Mouse (Mus musculus): ENCODE measurements around the gene Acot7. TPM values are rescaled to one million over a fixed set of nuclear protein-coding genes. Genes with fewer than 3 reads are reported as not detected.
A peak's percentile ranks its signal among the peaks of the same experiment; 100 is the strongest.

Acot7 gene
- polyA plus RNA-seq, 1 experiment = 167 TPM

DNA sequence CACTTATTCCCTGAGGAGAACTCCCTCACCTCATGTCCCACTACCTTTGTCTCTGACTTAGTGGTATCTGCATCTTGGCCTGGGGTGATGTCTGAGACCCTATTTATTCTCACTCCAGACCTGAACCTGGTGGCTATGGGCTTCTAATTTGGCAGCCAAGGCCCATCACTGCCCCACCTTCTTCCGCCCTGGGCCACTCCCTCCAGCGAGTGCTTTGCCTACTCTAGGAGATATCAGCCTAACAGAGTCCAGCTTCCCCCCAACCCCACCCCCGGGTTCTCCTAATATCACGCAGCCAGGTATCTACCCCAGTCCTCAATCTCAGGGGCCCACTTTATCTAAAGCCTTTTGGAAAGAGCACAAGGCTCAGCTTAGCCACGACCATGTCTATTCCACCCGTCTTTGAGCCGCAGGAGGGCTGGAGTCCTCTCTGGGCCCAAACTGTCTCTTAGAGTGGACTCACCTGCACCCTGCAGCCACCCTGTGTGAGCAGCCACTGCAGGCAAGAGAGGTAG lies 26.4 kb upstream of the Acot7 start:
- Histone ChIP-seq H3K36me3 (ENCODE audit: control insufficient read depth, insufficient read depth) (no peaks in the 10 kb centered on the region), H3K4me2 (ENCODE audit: low read depth) (no peak overlapping the region), H3ac (ENCODE audit: control insufficient read depth, insufficient read length) (no peak overlapping the region), H3K27me3 (ENCODE audit: control insufficient read depth, insufficient read depth, insufficient read length) (peaks cover 61% of the 10 kb centered on the region), H3K4me3 (no peak overlapping the region), H3K79me2 (ENCODE audit: control insufficient read depth, insufficient read depth) (no peaks in the 10 kb centered on the region)
- no peak for TF ChIP-seq MYOG (IDR thresholded peaks at IDR 0.05; ENCODE audit: control insufficient read depth in 1 of 3, insufficient read depth in 1 of 3, insufficient read length in 2 of 3, low read depth in 2 of 3)
- no peak for TF ChIP-seq POLR2AphosphoS2 (IDR thresholded peaks at IDR 0.05; ENCODE audit: insufficient read length, low read depth)
- no peak for TF ChIP-seq MYOD1 (IDR thresholded peaks at IDR 0.05; ENCODE audit: control insufficient read depth in 1 of 3, insufficient read length in 2 of 3, low read depth in 2 of 3)
- no peak for TF ChIP-seq SRF (IDR thresholded peaks at IDR 0.05; ENCODE audit: control insufficient read depth, insufficient read length, low read depth)
- no peak for TF ChIP-seq USF1 (IDR thresholded peaks at IDR 0.05; ENCODE audit: low read depth)
- no peak for TF ChIP-seq TCF12 (IDR thresholded peaks at IDR 0.05; ENCODE audit: insufficient read depth, poor library complexity, severe bottlenecking)
- no peak for TF ChIP-seq E2F4 (IDR thresholded peaks at IDR 0.05; ENCODE audit: insufficient read depth)
- TF ChIP-seq CEBPB (IDR thresholded peaks at IDR 0.05; ENCODE audit: insufficient read depth, poor library complexity, severe bottlenecking) = no peak
- no peak for TF ChIP-seq POLR2A (IDR thresholded peaks at IDR 0.05; ENCODE audit: insufficient read length, low read depth)
- TF ChIP-seq MAX (IDR thresholded peaks at IDR 0.05; ENCODE audit: low read depth) = no peak
- TF ChIP-seq TCF3 (IDR thresholded peaks at IDR 0.05; ENCODE audit: insufficient read length, low read depth) = no peak
- no peak for TF ChIP-seq REST (IDR thresholded peaks at IDR 0.05; ENCODE audit: insufficient read depth, insufficient read length)

DNA sequence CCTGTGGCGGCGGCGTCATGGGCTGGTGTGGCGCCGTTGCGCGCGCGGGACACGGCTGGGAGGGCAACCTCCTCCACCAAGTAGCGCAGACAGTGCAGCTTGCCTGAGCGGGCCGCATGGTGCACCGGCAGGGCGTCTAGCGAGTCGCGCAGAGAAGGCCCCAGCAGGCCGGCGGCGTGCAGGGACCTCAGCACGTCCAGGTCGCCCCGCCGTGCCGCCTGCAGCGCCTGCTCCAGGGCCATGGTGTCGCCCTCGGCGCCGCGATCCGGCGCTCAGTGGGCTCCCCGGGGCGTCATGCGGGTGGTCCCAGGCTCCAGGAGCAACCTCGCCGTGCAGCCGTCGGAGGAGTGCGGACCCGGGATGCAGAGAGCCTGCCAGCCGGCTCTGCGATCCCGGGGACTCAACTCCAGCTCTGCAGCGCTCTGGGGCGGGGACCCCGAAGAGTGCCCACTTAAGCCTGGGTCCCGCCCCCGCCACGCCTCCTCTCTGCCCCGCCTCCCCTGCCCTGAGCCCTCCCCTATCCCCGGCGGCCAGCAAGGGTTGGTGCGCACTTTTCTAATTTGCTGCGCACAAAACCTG lies 25.9 kb upstream of the Acot7 start, which contains the start of gene Espn:
Espn (minus strand) TSS at position 406 of the 579 bp plus-strand sequence.
- H3ac ChIP-seq (ENCODE audit: control insufficient read depth, insufficient read length) = no peak within 1 kb of the TSS
- H3K36me3 ChIP-seq (ENCODE audit: control insufficient read depth, insufficient read depth) = no peaks in the 10 kb centered on the region
- H3K4me2 ChIP-seq (ENCODE audit: low read depth) = no peak within 1 kb of the TSS
- TF ChIP-seq MYOD1 (IDR thresholded peaks at IDR 0.05; ENCODE audit: control insufficient read depth in 1 of 3, insufficient read length in 2 of 3, low read depth in 2 of 3) = no peak
- TF ChIP-seq TCF3 (IDR thresholded peaks at IDR 0.05; ENCODE audit: insufficient read length, low read depth) = no peak
- peak in 1 of 3 experiments; percentile 2 for TF ChIP-seq MYOG (IDR thresholded peaks at IDR 0.05; ENCODE audit: control insufficient read depth in 1 of 3, insufficient read depth in 1 of 3, insufficient read length in 2 of 3, low read depth in 2 of 3)
- TF ChIP-seq POLR2A (IDR thresholded peaks at IDR 0.05; ENCODE audit: insufficient read length, low read depth) = no peak
- TF ChIP-seq SRF (IDR thresholded peaks at IDR 0.05; ENCODE audit: control insufficient read depth, insufficient read length, low read depth) = no peak
- TF ChIP-seq REST (IDR thresholded peaks at IDR 0.05; ENCODE audit: insufficient read depth, insufficient read length) = no peak
- TF ChIP-seq POLR2AphosphoS2 (IDR thresholded peaks at IDR 0.05; ENCODE audit: insufficient read length, low read depth) = no peak
- no peak for TF ChIP-seq MAX (IDR thresholded peaks at IDR 0.05; ENCODE audit: low read depth)
- H3K4me3 ChIP-seq = no peak within 1 kb of the TSS
- no peaks in the 10 kb centered on the region for H3K79me2 ChIP-seq (ENCODE audit: control insufficient read depth, insufficient read depth)
- H3K27me3 ChIP-seq (ENCODE audit: control insufficient read depth, insufficient read depth, insufficient read length) = peaks cover 55% of the 10 kb centered on the region

DNA sequence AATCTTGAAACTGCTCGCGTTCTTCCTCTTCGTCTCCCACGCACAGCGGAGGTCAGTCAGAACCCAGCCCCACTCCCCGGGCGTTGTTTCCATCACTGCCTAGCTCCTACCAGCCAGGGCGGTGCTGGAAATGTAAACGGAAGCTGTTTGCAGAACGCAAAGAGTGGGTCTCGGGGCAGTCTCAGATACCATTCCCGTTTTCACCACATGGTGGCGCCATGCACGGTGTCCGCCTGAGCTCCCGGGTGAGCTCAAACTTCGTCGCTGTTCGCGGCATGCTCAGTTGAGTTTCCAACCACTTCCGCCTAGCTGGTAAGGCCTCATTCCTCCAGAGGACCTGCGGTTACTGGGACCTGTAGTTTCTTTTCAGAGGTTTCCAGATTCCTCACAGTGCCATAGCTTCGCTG lies 24.2 kb upstream of the Acot7 start:
- no peak for TF ChIP-seq MAX (IDR thresholded peaks at IDR 0.05; ENCODE audit: low read depth)
- no peak for TF ChIP-seq USF1 (IDR thresholded peaks at IDR 0.05; ENCODE audit: low read depth)
- TF ChIP-seq POLR2AphosphoS2 (IDR thresholded peaks at IDR 0.05; ENCODE audit: insufficient read length, low read depth) = no peak
- TF ChIP-seq MYOG (IDR thresholded peaks at IDR 0.05; ENCODE audit: control insufficient read depth in 1 of 3, insufficient read depth in 1 of 3, insufficient read length in 2 of 3, low read depth in 2 of 3) = no peak
- TF ChIP-seq REST (IDR thresholded peaks at IDR 0.05; ENCODE audit: insufficient read depth, insufficient read length) = no peak
- no peak for TF ChIP-seq TCF3 (IDR thresholded peaks at IDR 0.05; ENCODE audit: insufficient read length, low read depth)
- TF ChIP-seq E2F4 (IDR thresholded peaks at IDR 0.05; ENCODE audit: insufficient read depth) = no peak
- TF ChIP-seq MYOD1 (IDR thresholded peaks at IDR 0.05; ENCODE audit: control insufficient read depth in 1 of 3, insufficient read length in 2 of 3, low read depth in 2 of 3) = no peak
- no peak for TF ChIP-seq TCF12 (IDR thresholded peaks at IDR 0.05; ENCODE audit: insufficient read depth, poor library complexity, severe bottlenecking)
- TF ChIP-seq CEBPB (IDR thresholded peaks at IDR 0.05; ENCODE audit: insufficient read depth, poor library complexity, severe bottlenecking) = no peak
- no peak for TF ChIP-seq POLR2A (IDR thresholded peaks at IDR 0.05; ENCODE audit: insufficient read length, low read depth)
- no peak for TF ChIP-seq SRF (IDR thresholded peaks at IDR 0.05; ENCODE audit: control insufficient read depth, insufficient read length, low read depth)
- Histone ChIP-seq H3K36me3 (ENCODE audit: control insufficient read depth, insufficient read depth) (no peaks in the 10 kb centered on the region), H3K79me2 (ENCODE audit: control insufficient read depth, insufficient read depth) (no peaks in the 10 kb centered on the region), H3K4me2 (ENCODE audit: low read depth) (peak overlapping the region; percentile 40), H3K4me3 (no peak overlapping the region), H3ac (ENCODE audit: control insufficient read depth, insufficient read length) (no peak overlapping the region), H3K27me3 (ENCODE audit: control insufficient read depth, insufficient read depth, insufficient read length) (peaks cover 54% of the 10 kb centered on the region)

DNA sequence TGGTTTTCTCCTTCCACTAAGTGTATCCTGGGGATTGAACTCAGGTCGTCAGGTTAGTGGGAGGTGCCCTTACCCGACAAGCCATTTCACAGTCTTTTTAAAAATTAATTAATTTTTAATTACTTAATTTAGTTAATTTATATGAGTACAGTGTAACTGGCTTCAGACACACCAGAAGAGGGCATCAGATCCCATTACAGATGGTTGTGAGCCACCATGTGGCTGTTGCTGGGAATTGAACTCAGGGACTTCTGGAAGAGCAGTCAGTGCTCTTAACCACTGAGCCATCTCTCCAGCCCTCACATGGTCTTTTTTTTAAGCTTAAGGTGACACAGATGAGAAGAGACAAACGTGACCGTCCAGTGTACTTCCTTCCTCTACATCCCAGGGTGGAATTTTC lies 22.9 kb upstream of the Acot7 start:
- TF ChIP-seq POLR2A (IDR thresholded peaks at IDR 0.05; ENCODE audit: insufficient read length, low read depth) = no peak
- Histone ChIP-seq H3K36me3 (ENCODE audit: control insufficient read depth, insufficient read depth) (no peaks in the 10 kb centered on the region), H3ac (ENCODE audit: control insufficient read depth, insufficient read length) (no peak overlapping the region), H3K79me2 (ENCODE audit: control insufficient read depth, insufficient read depth) (no peaks in the 10 kb centered on the region), H3K27me3 (ENCODE audit: control insufficient read depth, insufficient read depth, insufficient read length) (peaks cover 60% of the 10 kb centered on the region), H3K4me3 (no peak overlapping the region), H3K4me2 (ENCODE audit: low read depth) (no peak overlapping the region)

Measured in myocyte (in vitro differentiated cells).